Mouse (Mus musculus) intestine, embryonic 14.5 days (tissue): ENCODE data around the gene Xxylt1. TPM values are rescaled to one million over a fixed set of nuclear protein-coding genes. Genes with fewer than 3 reads are reported as not detected.

ENCODE experiments used
- ATAC-seq: fragments of 200-750 bp; cut with Nextera tagmentation; replicated peaks from 2 replicates; pipeline ENCODE4 v1.8.0; 2017; ENCODE audit warnings: low read depth, moderate number of reproducible peaks, moderate TSS enrichment, moderate library complexity; ENCODE audit not compliant: low FRiP score, low TSS enrichment
- DNase-seq: peaks from one replicate; pipeline ENCODE4 v3.0.0-alpha.2; 2018; ENCODE audit warnings: low spot score
- H3K27ac ChIP-seq: fragments of 300-500 bp; sonication (generic); 2 replicates; pipeline ENCODE4 v1.5.1; 2014; ENCODE audit warnings: low read depth, mild to moderate bottlenecking, control low read depth
- H3K27me3 ChIP-seq: fragments of 300-500 bp; sonication (generic); replicated peaks from 2 replicates; pipeline ENCODE4 v1.6.1; 2014; ENCODE audit warnings: low read length, control low read depth; ENCODE audit not compliant: control insufficient read depth, insufficient read depth
- H3K36me3 ChIP-seq: fragments of 300-500 bp; sonication (generic); 2 replicates; pipeline ENCODE4 v1.6.1; 2014; ENCODE audit warnings: low read length, control low read depth; ENCODE audit not compliant: control insufficient read depth, insufficient read depth
- H3K4me1 ChIP-seq: fragments of 300-500 bp; sonication (generic); replicated peaks from 2 replicates; pipeline ENCODE4 v1.6.1; 2014; ENCODE audit warnings: low read length, control low read depth, mixed read lengths; ENCODE audit not compliant: control insufficient read depth, insufficient read depth
- H3K4me2 ChIP-seq: fragments of 300-500 bp; sonication (generic); 2 replicates; pipeline ENCODE4 v1.6.1; 2014; ENCODE audit warnings: low read length
- H3K4me3 ChIP-seq: fragments of 300-500 bp; sonication (generic); 2 replicates; pipeline ENCODE4 v1.5.1; 2014; ENCODE audit warnings: low read depth, low read length, control low read depth, mixed read lengths
- H3K9ac ChIP-seq: fragments of 300-500 bp; sonication (generic); 2 replicates; pipeline ENCODE4 v1.6.1; 2014; ENCODE audit warnings: mild to moderate bottlenecking, low read length
- H3K9me3 ChIP-seq: fragments of 300-500 bp; sonication (generic); 2 replicates; pipeline ENCODE4 v1.6.1; 2016; ENCODE audit warnings: low read length, control low read depth; ENCODE audit not compliant: control insufficient read depth
- WGBS: fragments of 180-500 bp; shearing (Covaris S2); extraction: QIAGEN DNeasy Blood & Tissue Kit; methylation state at CpG from one replicate; pipeline ENCODE4 v1.1.7; 2014; 5-methylcytosine and 5-hydroxymethylcytosine counted together
- polyA plus RNA-seq: library from polyadenylated mRNA; unstranded; fragments of >200 nt; fragmentation: Nextera tagmentation; extraction: Ambion mirVana; gene quantifications from 2 replicates; pipeline ENCODE4 v1.2.1, GENCODE M21; 2014

Xxylt1 gene
- polyA plus RNA-seq, 1 experiment from 2014 or later, result 20.4 TPM

DNA sequence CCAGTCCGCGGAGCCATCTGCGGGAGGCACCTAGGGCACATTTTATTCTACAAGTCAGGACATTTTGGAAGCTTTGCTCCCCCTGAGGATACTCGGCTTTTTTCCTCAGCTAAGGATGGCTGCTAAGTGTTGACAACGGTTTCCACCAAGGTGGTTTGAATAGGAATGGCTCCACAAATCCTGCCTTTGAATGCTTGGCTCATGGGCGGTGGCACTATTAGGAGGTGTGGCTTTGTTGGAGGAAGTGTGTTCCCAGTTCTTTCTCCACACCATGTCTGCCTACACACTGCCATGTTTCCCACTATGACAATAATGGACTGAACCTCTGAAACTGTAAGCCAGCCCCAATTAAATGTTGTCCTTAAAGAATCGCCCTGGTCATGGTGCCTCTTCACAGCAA, 55.7 kb downstream of the Xxylt1 start:
- Histone ChIP-seq H3K27ac (no peak overlapping the region), H3K9ac (no peak overlapping the region), H3K4me2 (no peak overlapping the region), H3K9me3 (no peaks in the 10 kb centered on the region), H3K36me3 (no peaks in the 10 kb centered on the region), H3K4me1 (0 out of 2 replicates have a peak, but pooled peaks cover 9% of the 10 kb centered on the region), H3K27me3 (no peaks in the 10 kb centered on the region), H3K4me3 (no peak overlapping the region)
- ATAC-seq, result no peak
- WGBS, result 92% methylated on average over 7 of the region's 7 CpGs
- DNase-seq, result no peak

DNA sequence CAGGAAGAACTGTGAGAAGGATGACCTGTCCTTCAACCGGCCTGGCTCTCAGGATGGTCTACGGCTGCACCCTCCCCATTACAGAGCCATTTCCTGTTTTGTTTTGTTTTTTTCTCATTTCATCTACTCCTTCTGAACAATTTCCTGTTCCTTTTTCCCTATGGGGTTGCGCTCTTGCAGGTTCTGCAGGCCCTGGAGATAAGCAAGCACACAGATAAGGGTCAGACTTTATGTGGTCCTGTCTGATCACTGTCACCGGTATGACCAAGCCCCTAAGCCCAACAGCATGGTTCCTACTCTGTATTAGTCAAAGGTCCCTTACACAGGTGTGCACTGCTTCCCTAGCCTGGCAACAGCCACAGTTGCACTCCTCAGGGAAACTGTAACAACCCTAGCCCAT, 56.2 kb downstream of the Xxylt1 start:
- H3K36me3 ChIP-seq, result no peaks in the 10 kb centered on the region
- WGBS, result 74% methylated on average over 4 of the region's 4 CpGs
- H3K9me3 ChIP-seq, result no peaks in the 10 kb centered on the region
- no peak overlapping the region for H3K4me3 ChIP-seq
- no peak for ATAC-seq
- no peak overlapping the region for H3K9ac ChIP-seq
- DNase-seq, result no peak
- 0 out of 2 replicates have a peak, but pooled peaks cover 9% of the 10 kb centered on the region for H3K4me1 ChIP-seq
- H3K27me3 ChIP-seq, result no peaks in the 10 kb centered on the region
- no peak overlapping the region for H3K27ac ChIP-seq
- no peak overlapping the region for H3K4me2 ChIP-seq

DNA sequence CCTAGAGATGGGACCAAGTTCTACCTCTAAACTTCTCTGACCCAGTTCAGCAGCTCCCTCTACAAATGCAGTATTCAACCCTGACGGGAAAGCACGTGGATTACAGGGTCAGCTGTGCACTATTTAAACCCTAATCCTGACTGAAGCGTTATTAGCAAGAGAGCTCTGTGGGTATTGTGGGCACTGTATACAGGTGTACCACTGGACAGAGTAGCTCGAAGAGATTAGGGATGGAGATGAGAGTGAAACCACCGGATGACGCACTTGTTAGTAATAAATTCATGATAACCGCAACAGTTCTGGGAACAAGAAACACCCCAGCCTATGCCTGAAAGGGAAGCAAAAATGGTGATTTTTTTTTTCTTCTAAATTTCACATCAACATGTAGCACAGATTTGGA, 57.0 kb downstream of the Xxylt1 start:
- ATAC-seq, result no peak
- WGBS, result 81% methylated on average over 7 of the region's 7 CpGs
- H3K4me3 ChIP-seq, result no peak overlapping the region
- H3K36me3 ChIP-seq, result no peaks in the 10 kb centered on the region
- H3K27me3 ChIP-seq, result no peaks in the 10 kb centered on the region
- no peak for DNase-seq
- no peak overlapping the region for H3K27ac ChIP-seq
- H3K4me1 ChIP-seq, result 0 out of 2 replicates have a peak, but pooled peaks cover 9% of the 10 kb centered on the region
- no peak overlapping the region for H3K4me2 ChIP-seq
- H3K9me3 ChIP-seq, result no peaks in the 10 kb centered on the region
- H3K9ac ChIP-seq, result no peak overlapping the region

DNA sequence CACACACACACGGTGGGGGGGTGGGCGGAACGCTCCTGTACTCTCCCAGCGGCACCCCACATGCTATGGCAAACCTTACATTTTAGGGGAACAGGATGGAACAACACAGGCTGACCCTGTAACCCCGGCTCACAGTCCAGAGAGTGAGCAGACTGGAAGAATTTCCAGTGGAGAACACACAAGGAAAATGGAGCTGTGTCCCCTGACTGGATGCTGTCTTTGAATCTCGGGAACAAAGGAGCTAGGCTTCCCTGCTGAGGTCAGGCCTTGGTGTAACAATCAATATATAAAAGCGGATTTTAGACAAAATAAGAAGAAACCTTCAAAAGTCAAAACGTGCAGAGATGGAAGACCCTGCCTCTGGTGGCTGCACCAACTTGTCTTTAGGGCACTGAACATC, 57.4 kb downstream of the Xxylt1 start:
- Histone ChIP-seq H3K27ac (no peak overlapping the region), H3K9me3 (no peaks in the 10 kb centered on the region), H3K36me3 (no peaks in the 10 kb centered on the region), H3K4me2 (no peak overlapping the region), H3K4me1 (0 out of 2 replicates have a peak, but pooled peaks cover 9% of the 10 kb centered on the region), H3K4me3 (no peak overlapping the region), H3K27me3 (no peaks in the 10 kb centered on the region), H3K9ac (no peak overlapping the region)
- DNase-seq (no peak), ATAC-seq (no peak)
- 82% methylated on average over 8 of the region's 8 CpGs for WGBS

DNA sequence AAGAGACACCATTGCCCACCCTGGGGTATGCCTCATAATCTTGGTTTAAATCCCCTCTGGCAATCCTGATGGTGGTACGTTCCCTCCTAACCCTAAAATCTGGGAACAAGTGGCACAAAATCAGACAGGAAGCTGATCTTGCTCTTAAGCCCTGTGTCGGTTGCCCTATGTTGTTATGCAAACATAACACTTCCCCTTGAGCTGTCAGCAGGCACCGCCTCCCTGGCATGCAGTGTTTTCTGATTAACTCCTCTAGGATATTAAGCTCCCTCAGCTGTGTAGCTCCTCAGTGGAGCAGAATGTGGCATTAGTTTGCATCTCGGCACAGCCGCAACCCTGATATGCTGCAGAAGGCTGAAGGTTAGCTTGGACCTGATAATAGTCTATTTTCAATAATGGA, 58.9 kb downstream of the Xxylt1 start:
- DNase-seq (no peak), ATAC-seq (no peak)
- WGBS, result 68% methylated on average over 5 of the region's 5 CpGs
- Histone ChIP-seq H3K9ac (no peak overlapping the region), H3K4me3 (no peak overlapping the region), H3K27ac (no peak overlapping the region), H3K36me3 (no peaks in the 10 kb centered on the region), H3K4me1 (0 out of 2 replicates have a peak, but pooled peaks cover 9% of the 10 kb centered on the region), H3K4me2 (no peak overlapping the region), H3K9me3 (no peaks in the 10 kb centered on the region), H3K27me3 (no peaks in the 10 kb centered on the region)

DNA sequence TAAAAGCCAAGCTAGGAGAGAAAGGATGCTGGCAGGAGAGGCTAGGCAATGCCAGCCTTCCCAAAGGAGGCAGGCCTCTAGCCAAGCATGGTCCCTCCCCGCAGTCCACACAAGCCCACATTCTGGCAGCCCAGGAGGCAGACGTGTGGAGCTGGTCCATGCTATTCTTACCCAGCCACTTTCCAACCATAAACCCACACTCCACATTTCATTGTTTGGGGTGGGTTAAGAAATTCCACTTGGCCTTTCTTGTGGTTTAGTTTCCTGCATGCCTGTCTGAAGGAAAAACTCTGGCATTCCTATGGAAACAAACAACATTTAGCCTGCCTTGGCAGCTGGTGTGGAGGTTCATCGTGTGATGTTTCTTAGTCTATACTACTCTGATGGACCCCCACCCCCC, 61.7 kb downstream of the Xxylt1 start:
- H3K9ac ChIP-seq, result no peak overlapping the region
- H3K27ac ChIP-seq, result no peak overlapping the region
- H3K27me3 ChIP-seq, result no peaks in the 10 kb centered on the region
- WGBS, result 65% methylated on average over 3 of the region's 3 CpGs
- H3K9me3 ChIP-seq, result no peaks in the 10 kb centered on the region
- no peak overlapping the region for H3K4me3 ChIP-seq
- ATAC-seq, result no peak
- DNase-seq, result no peak
- no peak overlapping the region for H3K4me2 ChIP-seq
- H3K36me3 ChIP-seq, result no peaks in the 10 kb centered on the region
- H3K4me1 ChIP-seq, result 0 out of 2 replicates have a peak, but pooled peaks cover 3% of the 10 kb centered on the region

DNA sequence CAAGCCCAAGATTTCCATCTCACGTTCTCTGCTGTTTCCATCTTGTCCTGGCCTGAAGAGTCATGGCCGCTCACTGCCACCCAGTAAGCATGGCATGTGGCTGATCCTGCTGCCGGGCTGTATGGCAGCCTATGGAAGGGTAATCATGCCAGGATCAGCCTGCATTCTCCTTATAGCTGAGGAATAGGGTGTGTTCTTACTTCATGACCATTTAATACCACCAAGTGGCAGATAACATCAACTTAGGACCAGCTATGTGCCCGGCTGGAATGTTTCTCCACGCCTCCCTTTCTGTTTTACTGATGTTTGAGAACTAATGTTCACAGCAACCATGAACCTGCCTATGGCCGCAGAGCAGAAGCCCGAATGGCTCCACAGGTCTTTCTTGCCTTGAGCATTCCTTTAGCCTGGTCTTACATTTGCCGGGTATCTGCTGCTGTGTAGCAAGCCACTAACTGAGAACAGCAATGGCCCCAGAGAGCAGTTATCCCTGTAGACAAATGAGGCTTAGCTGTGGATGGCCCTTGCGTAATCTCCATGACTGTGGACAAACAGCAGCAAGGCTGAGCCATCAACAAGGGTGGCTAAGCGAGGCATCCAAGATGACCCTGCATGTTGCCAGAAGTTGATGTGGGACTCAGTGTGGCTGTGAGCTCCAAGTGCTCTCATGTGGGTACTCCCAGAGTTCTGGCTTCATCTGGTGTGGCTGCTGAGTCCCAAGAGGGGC, 63.4 kb downstream of the Xxylt1 start:
- Histone ChIP-seq H3K4me2 (no peak overlapping the region), H3K4me1 (0 out of 2 replicates have a peak, but pooled peaks cover 3% of the 10 kb centered on the region), H3K36me3 (no peaks in the 10 kb centered on the region), H3K27me3 (no peaks in the 10 kb centered on the region), H3K4me3 (no peak overlapping the region), H3K9ac (no peak overlapping the region), H3K27ac (no peak overlapping the region), H3K9me3 (no peaks in the 10 kb centered on the region)
- ATAC-seq (no peak), DNase-seq (no peak)
- WGBS, result 88% methylated on average over 10 of the region's 10 CpGs

DNA sequence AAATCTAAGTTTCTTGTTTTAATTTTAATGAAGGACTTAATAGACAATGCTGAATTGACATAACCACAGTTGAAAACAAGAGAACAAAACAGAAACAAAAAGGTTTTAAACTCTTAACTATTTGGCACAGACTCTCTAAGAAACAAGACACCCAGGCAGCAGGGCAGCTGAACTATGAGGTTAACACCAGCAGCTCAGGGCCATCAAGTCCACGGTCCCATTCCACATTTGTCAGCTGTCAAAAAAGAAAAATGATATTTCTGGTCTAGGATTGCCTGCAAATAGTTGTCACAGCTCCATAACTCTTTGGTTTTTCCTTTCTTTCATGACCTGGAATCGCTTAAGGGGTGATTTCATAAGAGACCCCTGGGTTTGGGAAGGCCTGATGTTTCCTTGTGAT, 64.6 kb downstream of the Xxylt1 start:
- Histone ChIP-seq H3K36me3 (no peaks in the 10 kb centered on the region), H3K4me3 (no peak overlapping the region), H3K4me1 (0 out of 2 replicates have a peak, but pooled peaks cover 3% of the 10 kb centered on the region), H3K9ac (no peak overlapping the region), H3K9me3 (no peaks in the 10 kb centered on the region), H3K4me2 (no peak overlapping the region), H3K27me3 (no peaks in the 10 kb centered on the region), H3K27ac (no peak overlapping the region)
- no peak for DNase-seq
- no peak for ATAC-seq
- 75% methylated on average over 2 of the region's 2 CpGs for WGBS

DNA sequence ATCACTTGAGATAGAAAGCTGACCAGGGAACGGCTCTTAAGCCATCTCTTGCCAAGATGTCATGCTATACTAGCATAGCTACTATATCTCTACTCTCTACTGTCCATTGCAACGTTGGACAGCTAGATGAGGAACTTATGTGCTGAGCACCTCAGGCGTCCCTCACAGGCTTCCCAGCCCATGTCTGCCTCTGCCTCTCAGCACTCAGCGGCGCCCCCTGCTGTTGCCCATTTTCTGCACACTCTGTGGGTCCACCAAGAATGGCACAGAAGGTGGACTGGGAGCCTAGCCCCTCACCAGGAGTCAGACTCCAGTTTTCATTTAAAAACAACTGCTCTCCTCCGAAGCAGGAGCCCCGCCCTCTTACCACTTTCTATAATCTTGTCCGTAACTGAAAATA, 65.1 kb downstream of the Xxylt1 start:
- 75% methylated on average over 8 of the region's 8 CpGs for WGBS
- ATAC-seq, result no peak

More for the DNA sequence above, 65.1 kb downstream of the Xxylt1 start:
- Histone ChIP-seq H3K27me3 (no peaks in the 10 kb centered on the region), H3K4me1 (0 out of 2 replicates have a peak, but pooled peaks cover 2% of the 10 kb centered on the region), H3K36me3 (no peaks in the 10 kb centered on the region), H3K9ac (no peak overlapping the region), H3K9me3 (no peaks in the 10 kb centered on the region), H3K4me3 (no peak overlapping the region), H3K4me2 (no peak overlapping the region), H3K27ac (no peak overlapping the region)
- no peak for DNase-seq
